Mouse (Mus musculus): ENCODE data around the gene Tnks1bp1.

- TF ChIP-seq CTCF (IDR thresholded peaks at IDR 0.05; ENCODE audit: control insufficient read depth, insufficient read depth, low read length), result no peak
- TF ChIP-seq POLR2A (IDR thresholded peaks at IDR 0.05; ENCODE audit: borderline replicate concordance, control insufficient read depth, low read depth, low read length), result no peak
Observed at GRCm38 (mm10) chr2:85050001-85050634, 2.3 kb downstream of the Tnks1bp1 start.
